Mouse (Mus musculus): ENCODE results near the gene V1rd19.
"Not testable (repeated sequence)": the region's sequence is repeated elsewhere in the genome, so short reads cannot be mapped to it uniquely, and the experiment has no call there.

Gene V1rd19

GRCm38 (mm10) chr7:24001391-24001790 is at the start of gene V1rd19:
V1rd19 (plus strand) TSS chr7:24001691.
- no peak for DNase-seq (ENCODE audit: extremely low spot score, low spot score)

GRCm38 (mm10) chr7:23968044-23968443 is 33.4 kb upstream of the V1rd19 start:
- DNase-seq (ENCODE audit: extremely low spot score, low spot score): not testable (repeated sequence)

GRCm38 (mm10) chr7:23974315-23974714 is 27.2 kb upstream of the V1rd19 start, which contains the start of gene Vmn1r181:
Vmn1r181 (plus strand) TSS chr7:23974615.
- not testable (repeated sequence) for DNase-seq (ENCODE audit: extremely low spot score, low spot score)

GRCm38 (mm10) chr7:24052660-24053304 is 51.3 kb downstream of the V1rd19 start, which contains the start of gene Vmn1r183:
Vmn1r183 (plus strand) TSS chr7:24053254.
- no peak for DNase-seq (ENCODE audit: extremely low spot score, low spot score)

All from neural tube, embryonic 10.5 days (tissue).